Mouse (Mus musculus) layer of hippocampus, adult 9-10 months (tissue): ENCODE measurements at regions not wholly inside any gene's neighbourhood (a gene's known extent, or its start where the extent isn't known, plus 50 kb on each side); places are given as distances from the start of the nearest gene placed in this dataset.

Source experiments
- DNase-seq: peaks from one replicate; pipeline ENCODE4 v3.0.0; 2022; ENCODE audit warnings: low spot score

- DNase-seq = no peak
Measured at GRCm38 (mm10) chr15:63371328-63372023, 473.5 kb downstream of the Gsdmc2 start.

GRCm38 (mm10) chr15:63364473-63364872 is 480.5 kb downstream of the Gsdmc2 start:
- no peak for DNase-seq

- no peak for DNase-seq
Measured at GRCm38 (mm10) chr15:63360402-63360801, 484.6 kb downstream of the Gsdmc2 start.

- no peak for DNase-seq
Measured at GRCm38 (mm10) chr15:63341730-63342129, 503.2 kb downstream of the Gsdmc2 start.

GRCm38 (mm10) chr15:63340322-63341060 is 504.5 kb downstream of the Gsdmc2 start:
- DNase-seq = no peak

- DNase-seq = no peak
Measured at GRCm38 (mm10) chr15:63319666-63320065, 525.3 kb downstream of the Gsdmc2 start.

- DNase-seq = no peak
Measured at GRCm38 (mm10) chr15:63310426-63310825, 534.6 kb downstream of the Gsdmc2 start.

- DNase-seq = no peak
Measured at GRCm38 (mm10) chr15:63299311-63299710, 545.7 kb downstream of the Gsdmc2 start.

- DNase-seq = no peak
Measured at GRCm38 (mm10) chr15:63288534-63288933, 556.4 kb downstream of the Gsdmc2 start.

GRCm38 (mm10) chr15:63286026-63286425 is 559.0 kb downstream of the Gsdmc2 start:
- DNase-seq = no peak

GRCm38 (mm10) chr15:63270381-63270780 is 574.6 kb downstream of the Gsdmc2 start:
- no peak for DNase-seq

GRCm38 (mm10) chr15:63265845-63266244 is 579.1 kb downstream of the Gsdmc2 start:
- no peak for DNase-seq

- DNase-seq = no peak
Measured at GRCm38 (mm10) chr15:63255736-63256135, 589.2 kb downstream of the Gsdmc2 start.

GRCm38 (mm10) chr15:63252781-63253340 is 592.1 kb downstream of the Gsdmc2 start:
- DNase-seq = no peak

GRCm38 (mm10) chr15:63238601-63239000 is 606.4 kb downstream of the Gsdmc2 start:
- DNase-seq = peak; percentile 3

GRCm38 (mm10) chr15:63218393-63219060 is 626.5 kb downstream of the Gsdmc2 start:
- no peak for DNase-seq

GRCm38 (mm10) chr15:63205150-63205549 is 639.8 kb downstream of the Gsdmc2 start:
- DNase-seq = peak; percentile 0

GRCm38 (mm10) chr15:63195031-63195430 is 649.9 kb downstream of the Gsdmc2 start:
- DNase-seq = no peak

GRCm38 (mm10) chr15:63194492-63194797 is 650.5 kb downstream of the Gsdmc2 start:
- no peak for DNase-seq

GRCm38 (mm10) chr15:63193617-63194491 is 651.1 kb downstream of the Gsdmc2 start:
- no peak for DNase-seq

GRCm38 (mm10) chr15:63191731-63192130 is 653.2 kb downstream of the Gsdmc2 start:
- no peak for DNase-seq

GRCm38 (mm10) chr15:63190086-63190485 is 654.9 kb downstream of the Gsdmc2 start:
- DNase-seq = no peak
